In the genomic region with DNA sequence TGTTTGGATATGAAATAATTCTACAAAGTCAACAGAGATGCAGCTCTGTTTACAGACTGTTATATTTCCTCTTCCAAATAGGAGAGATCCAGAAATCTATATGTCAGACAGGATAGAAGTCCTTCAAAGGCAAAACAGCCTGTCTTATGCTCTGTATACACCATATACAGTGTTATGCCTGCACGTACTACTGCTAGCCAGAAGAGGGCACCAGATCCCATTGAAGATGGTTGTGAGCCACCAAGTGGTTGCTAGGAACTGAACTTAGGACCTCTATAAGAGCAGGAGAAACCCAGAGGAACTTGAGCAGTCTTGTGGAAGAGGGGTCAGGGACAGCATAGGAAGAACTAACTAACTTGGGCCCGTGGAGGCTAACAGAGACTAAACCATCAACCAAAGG, we compare ENCODE assay signal across 15 mouse cellular contexts.
A peak's percentile ranks its signal among the peaks of the same experiment; 100 is the strongest.
DNase-seq lines count a peak whose midpoint lies in the region; ATAC-seq and TF ChIP-seq lines count a peak whose summit lies in the region.
"Had no signal": no experiment of that assay in that cellular context is flagged by ENCODE, and none has a peak within 500 bp of the region (broad histone marks: within the 10 kb centered on the region; RNA-seq: fewer than 3 reads in every experiment).

No protein-coding gene starts in this region.

- WGBS in liver, adult 2 months, result 98% methylated on average over 2 of the region's 2 CpGs
- WGBS in liver, embryonic 11.5 days, result 84% methylated on average over 2 of the region's 2 CpGs

- H3K9me3 ChIP-seq in liver, embryonic 11.5 days (ENCODE audit: control insufficient read depth, low read length), result no peaks in the 10 kb centered on the region
- H3K9me3 ChIP-seq in ES-Bruce4 (replicated peaks; ENCODE audit: control insufficient read depth, insufficient read depth, low read length, poor library complexity, severe bottlenecking), result no peaks in the 10 kb centered on the region
- H3K9me3 ChIP-seq: limb, embryonic 15.5 days had no signal

- H3K9ac ChIP-seq in liver, adult 2 months (ENCODE audit: low read depth, low read length), result no peak overlapping the region
- H3K9ac ChIP-seq in liver, embryonic 11.5 days (ENCODE audit: low read depth, low read length), result no peak overlapping the region
- no peak overlapping the region for H3K9ac ChIP-seq in ES-Bruce4 (ENCODE audit: low read depth, poor library complexity, severe bottlenecking)
- H3K9ac ChIP-seq: forebrain, embryonic 12.5 days; limb, embryonic 15.5 days had no signal

- no peak; the same call in 1 of the 2 replicates for TF ChIP-seq CTCF in liver, adult 2 months (IDR thresholded peaks at IDR 0.05; ENCODE audit: low read depth, low read length)
- TF ChIP-seq CTCF in ES-Bruce4 (IDR thresholded peaks at IDR 0.05; ENCODE audit: low read depth, low read length), result peak; percentile 26

- H3K36me3 ChIP-seq in liver, adult 2 months (ENCODE audit: control insufficient read depth, insufficient read depth, low read length), result peaks cover 45% of the 10 kb centered on the region
- H3K36me3 ChIP-seq in liver, embryonic 11.5 days (ENCODE audit: control insufficient read depth, insufficient read depth, low read length), result peaks cover 8% of the 10 kb centered on the region
- H3K36me3 ChIP-seq in ES-Bruce4 (ENCODE audit: control insufficient read depth, insufficient read depth, low read length, poor library complexity, severe bottlenecking), result no peaks in the 10 kb centered on the region

- no peaks in the 10 kb centered on the region for H3K4me1 ChIP-seq in liver, adult 2 months (ENCODE audit: control insufficient read depth, insufficient read depth, low read length)
- H3K4me1 ChIP-seq in liver, embryonic 11.5 days (replicated peaks; ENCODE audit: control insufficient read depth, insufficient read depth, low read length), result no peaks in the 10 kb centered on the region
- H3K4me1 ChIP-seq in ES-Bruce4 (ENCODE audit: control insufficient read depth, insufficient read depth, low read length), result no peaks in the 10 kb centered on the region
- H3K4me1 ChIP-seq: forebrain, embryonic 12.5 days; limb, embryonic 15.5 days had no signal

- no peak; the same call in 1 of the 2 replicates for ATAC-seq in liver, embryonic 11.5 days (replicated peaks; ENCODE audit: low FRiP score)
- ATAC-seq in granulocyte monocyte progenitor cell, adult 5-6 weeks (replicated peaks; ENCODE audit: poor library complexity, severe bottlenecking), result peak; percentile 48; the same call in 1 of the 2 replicates
- ATAC-seq: activated CD4-positive, CD25-positive, alpha-beta regulatory T cell, adult 4 months had no signal

- no peaks in the 10 kb centered on the region for H3K27me3 ChIP-seq in liver, adult 2 months (ENCODE audit: control insufficient read depth, insufficient read depth, low read length)
- no peaks in the 10 kb centered on the region for H3K27me3 ChIP-seq in liver, embryonic 11.5 days (replicated peaks; ENCODE audit: control insufficient read depth, insufficient read depth, low read length)
- H3K27me3 ChIP-seq in ES-Bruce4 (ENCODE audit: control insufficient read depth, insufficient read depth, low read length, poor library complexity, severe bottlenecking), result no peaks in the 10 kb centered on the region
- H3K27me3 ChIP-seq: forebrain, embryonic 12.5 days; limb, embryonic 15.5 days had no signal

- H3K4me3 ChIP-seq in liver, adult 2 months (ENCODE audit: insufficient read depth, low read depth, low read length), result no peak overlapping the region
- H3K4me3 ChIP-seq in liver, embryonic 11.5 days (ENCODE audit: low read depth, low read length), result no peak overlapping the region
- no peak overlapping the region for H3K4me3 ChIP-seq in ES-Bruce4 (ENCODE audit: low read depth, low read length)
- H3K4me3 ChIP-seq: forebrain, embryonic 12.5 days; limb, embryonic 15.5 days; myocyte had no signal

- no peak overlapping the region for H3K4me2 ChIP-seq in liver, embryonic 11.5 days
- H3K4me2 ChIP-seq: forebrain, embryonic 12.5 days; limb, embryonic 15.5 days had no signal

- peak; percentile 9 for DNase-seq in embryo, embryonic 10 days (ENCODE audit: low spot score)
- DNase-seq in embryo, embryonic 9.5 days (ENCODE audit: extremely low spot score), result no peak
- DNase-seq in liver, adult 2 months (ENCODE audit: extremely low read depth, low read depth, low spot score), result peak; percentile 5
- DNase-seq in liver, embryonic 11.5 days (ENCODE audit: low spot score), result no peak
- DNase-seq in layer of hippocampus, postnatal 36 days, result no peak
- no peak for DNase-seq in layer of hippocampus, adult 9-11 months
- DNase-seq: cerebellum, postnatal 25 days; heart, postnatal 4 days; kidney, adult 9 months had no signal

- no peaks in the 10 kb centered on the region for H3K79me2 ChIP-seq in liver, adult 2 months (ENCODE audit: control insufficient read depth, insufficient read depth, low read length)

- TF ChIP-seq EP300 in ES-Bruce4 (IDR thresholded peaks at IDR 0.05; ENCODE audit: insufficient read depth, low read depth, low read length), result no peak

- H3K27ac ChIP-seq in liver, adult 2 months (replicated peaks; ENCODE audit: insufficient read depth, low read depth, low read length), result no peak overlapping the region
- no peak overlapping the region for H3K27ac ChIP-seq in liver, embryonic 11.5 days (ENCODE audit: low read depth, low read length)
- H3K27ac ChIP-seq in ES-Bruce4 (ENCODE audit: insufficient read depth, low read length), result no peak overlapping the region
- H3K27ac ChIP-seq: forebrain, embryonic 12.5 days; limb, embryonic 15.5 days had no signal

- TF ChIP-seq POLR2A in liver, adult 2 months (IDR thresholded peaks at IDR 0.05; ENCODE audit: extremely low read depth, insufficient read depth, low read length), result no peak
- TF ChIP-seq POLR2A in ES-Bruce4 (IDR thresholded peaks at IDR 0.05; ENCODE audit: insufficient read depth, low read length), result no peak

Comparison
In these comparisons a context has a peak if more than half of its experiments do, and no peak if none do; other contexts are left out.
1. DNase-seq: peak in embryo, embryonic 10 days (single experiment) and liver, adult 2 months (single experiment); none in embryo, embryonic 9.5 days (single experiment), liver, embryonic 11.5 days (single experiment), layer of hippocampus, postnatal 36 days (0 of 2) and layer of hippocampus, adult 9-11 months (single experiment).